In genomic region chr5:123357253-123357652, GRCm38 (mm10) we compare ENCODE assay signal across 21 mouse cellular contexts.
"Had no signal": no experiment of that assay in that cellular context is flagged by ENCODE, and none has a peak within 500 bp of the region (broad histone marks: within the 10 kb centered on the region; RNA-seq: fewer than 3 reads in every experiment).

No protein-coding gene starts in this region.

- H3K27ac ChIP-seq: macrophage; midbrain, embryonic 10.5 days; midbrain, embryonic 12.5 days; neural tube, embryonic 13.5 days; neural tube, embryonic 15.5 days had no signal

- H3K4me3 ChIP-seq: lung, embryonic 15.5 days; midbrain, embryonic 10.5 days; midbrain, embryonic 12.5 days; myocyte; neural tube, embryonic 13.5 days; neural tube, embryonic 15.5 days had no signal

- H3K9me3 ChIP-seq: lung, embryonic 15.5 days; midbrain, embryonic 10.5 days; midbrain, embryonic 12.5 days; neural tube, embryonic 13.5 days; neural tube, embryonic 15.5 days had no signal

- H3K4me1 ChIP-seq: neural tube, embryonic 13.5 days; neural tube, embryonic 15.5 days had no signal

- H3K9ac ChIP-seq: lung, embryonic 15.5 days; midbrain, embryonic 12.5 days; neural tube, embryonic 13.5 days; neural tube, embryonic 15.5 days had no signal

- H3K27me3 ChIP-seq: lung, embryonic 15.5 days; midbrain, embryonic 12.5 days; neural tube, embryonic 13.5 days; neural tube, embryonic 15.5 days had no signal

- DNase-seq: lung, adult 2 months; lung, postnatal 14 days; lung, postnatal 36 days; midbrain, embryonic 14.5 days; retina, postnatal 1 day; right cerebral cortex, adult 18-20 months; right cerebral cortex, postnatal 25 days; right cerebral cortex, postnatal 4 days; spleen, adult 18-20 months; thymus, adult 18-20 months; thymus, postnatal 14 days; thymus, postnatal 36 days had no signal

- ATAC-seq: lung, postnatal 0 days; midbrain, embryonic 16.5 days had no signal

- H3K4me2 ChIP-seq: lung, embryonic 15.5 days; midbrain, embryonic 12.5 days; neural tube, embryonic 13.5 days; neural tube, embryonic 15.5 days had no signal
